ENCODE assay signal across 21 mouse cellular contexts in genomic region chr11:104645402-104645801, GRCm38 (mm10). TPM values are rescaled to one million over a fixed set of nuclear protein-coding genes. Genes with fewer than 3 reads are reported as not detected.
A peak's percentile ranks its signal among the peaks of the same experiment; 100 is the strongest.
DNase-seq lines count a peak whose midpoint lies in the region; ATAC-seq lines count a peak whose summit lies in the region.
"Had no signal": no experiment of that assay in that cellular context is flagged by ENCODE, and none has a peak within 500 bp of the region (broad histone marks: within the 10 kb centered on the region; RNA-seq: fewer than 3 reads in every experiment).

No protein-coding gene starts in this region.

- ATAC-seq in neutrophil, adult 5-6 weeks (ENCODE audit: extremely low read depth, insufficient number of reproducible peaks, low FRiP score, poor library complexity, severe bottlenecking): peak; percentile 34
- ATAC-seq in CD4-positive, CD25-positive, alpha-beta regulatory T cell, adult 4 months: no peak
- ATAC-seq: forebrain, embryonic 13.5 days; forebrain, embryonic 15.5 days; forebrain, postnatal 0 days had no signal

- peak; percentile 89 for DNase-seq in A20 (ENCODE audit: low read depth, low spot score)
- peak; percentile 51 to 56 for DNase-seq in B cell, adult 2 months
- DNase-seq in layer of hippocampus, adult 8-10 months (ENCODE audit: low spot score in 2 of 2): no peak
- no peak for DNase-seq in adrenal gland, adult 2 months
- DNase-seq: adrenal gland, adult 8-10 months; adrenal gland, postnatal 14 days; adrenal gland, postnatal 36 days; cerebellum, adult 11-12 months; cerebellum, adult 2 months; cerebellum, adult 9-10 months; cerebellum, postnatal 10 days; cerebellum, postnatal 25 days; forebrain, postnatal 0 days had no signal

RNA-seq across cellular contexts. Expression of gene Itgb3, which starts 37.6 kb away (rescaled TPM):
- total RNA-seq in neutrophil, adult 5-6 weeks (2017): 27.5 and 29.2 TPM in 2 replicates
- 1 to 10 TPM; 1.4 to 4.7 (median 3.1) TPM for total RNA-seq in layer of hippocampus, adult 8-10 months (2022)
- total RNA-seq in adrenal gland, adult 2 months (2021): 10 to 100 TPM in 1 of 2 experiments, 1 to 10 TPM in 1; 4.9 to 11.2 TPM
- polyA plus RNA-seq in adrenal gland, adult 2 months (2012; rRNA removed): 3.3 and 3.7 TPM in 2 replicates
- 10 to 100 TPM; 12.3 to 15.6 TPM for polyA plus RNA-seq in CD4-positive, CD25-positive, alpha-beta regulatory T cell, adult 4 months (2017; shearing (Covaris generic))

RNA-seq across cellular contexts. Expression of gene Gm11639, which starts 40.1 kb away (rescaled TPM):
- total RNA-seq in neutrophil, adult 5-6 weeks (2017): under 0.01 TPM in 2 replicates
- under 1 TPM; 0.31 to 0.68 (median 0.34) TPM for total RNA-seq in layer of hippocampus, adult 8-10 months (2022)
- total RNA-seq in adrenal gland, adult 2 months (2021): under 1 TPM; 0.03 to 0.07 TPM
- polyA plus RNA-seq in adrenal gland, adult 2 months (2012; rRNA removed): not detected in 2 replicates
- polyA plus RNA-seq in CD4-positive, CD25-positive, alpha-beta regulatory T cell, adult 4 months (2017; shearing (Covaris generic)): under 1 TPM in 1 of 2 experiments, not detected in 1; 0.04 TPM
- total RNA-seq: MEL had no signal
- polyA plus RNA-seq: C2C12; embryonic facial prominence, embryonic 10.5 days; forebrain, embryonic 11.5 days; forebrain, embryonic 13.5 days had no signal

Comparison
In these comparisons a context has a peak if more than half of its experiments do, and no peak if none do; other contexts are left out.
1. DNase-seq: peak in A20 (single experiment) and B cell, adult 2 months (2 of 2); none in layer of hippocampus, adult 8-10 months (0 of 2) and adrenal gland, adult 2 months (single experiment).